Mouse (Mus musculus): ENCODE results near the gene Gm20854.
"Not testable (repeated sequence)": the region's sequence is repeated elsewhere in the genome, so short reads cannot be mapped to it uniquely, and the experiment has no call there.

Gene Gm20854

GRCm38 (mm10) chrY:85530808-85531207, at the start of gene Gm20854:
TSS of gene Gm20854 (minus strand) at chrY:85530908.
- DNase-seq: not testable (repeated sequence)
